Comparison of ENCODE assay signal across 8 mouse cellular contexts in the genomic region with DNA sequence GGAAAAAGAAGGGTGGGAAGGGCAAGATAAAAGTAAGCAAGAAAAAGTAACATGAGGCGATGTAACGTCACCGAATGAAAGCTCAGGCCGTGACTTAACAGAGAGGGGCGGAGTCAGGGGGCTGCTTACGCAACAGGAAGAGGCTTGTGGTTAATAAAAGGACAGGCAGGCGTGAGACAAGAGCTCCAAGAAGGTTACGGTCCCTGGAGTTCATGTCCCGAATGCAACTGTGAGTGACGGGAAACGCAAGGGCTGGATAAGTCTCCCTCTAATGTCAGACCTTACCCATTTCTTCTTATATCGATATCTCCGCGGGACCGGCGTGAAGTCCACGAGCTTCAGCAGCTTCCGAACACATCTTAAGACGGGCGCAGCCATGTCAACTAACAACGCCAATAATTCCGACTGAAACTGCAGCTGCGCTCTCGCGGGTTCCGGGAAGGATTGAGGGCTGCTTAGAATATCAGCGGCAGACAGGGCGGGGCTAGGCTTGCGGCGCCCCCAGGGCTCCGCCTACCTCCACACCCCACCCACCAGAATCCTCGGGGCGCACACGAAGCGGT. TPM values are rescaled to one million over a fixed set of nuclear protein-coding genes. Genes with fewer than 3 reads are reported as not detected.
A peak's percentile ranks its signal among the peaks of the same experiment; 100 is the strongest.
DNase-seq lines count a peak whose midpoint lies in the region; ATAC-seq and TF ChIP-seq lines count a peak whose summit lies in the region.

A gene (minus strand): TSS at position 478 of the 563 bp plus-strand sequence.

- H3K9me3 ChIP-seq in G1E (replicated peaks): no peaks in the 10 kb centered on the region
- no peaks in the 10 kb centered on the region for H3K9me3 ChIP-seq in forebrain, embryonic 16.5 days (ENCODE audit: control insufficient read depth, low read length)
- no peaks in the 10 kb centered on the region for H3K9me3 ChIP-seq in lung, embryonic 14.5 days (ENCODE audit: low read depth, low read length)

- DNase-seq in G1E (ENCODE audit: low spot score): peak; percentile 70
- peak; percentile 88 to 90 for DNase-seq in cerebellum, adult 18-20 months
- peak; percentile 90 to 93 for DNase-seq in heart, postnatal 36 days
- peak; percentile 90 for DNase-seq in layer of hippocampus, adult 2 months (ENCODE audit: low spot score in 2 of 2)
- DNase-seq in lung, embryonic 14.5 days: peak; percentile 97
- DNase-seq in thymus, adult 2 months: peak; percentile 92

- ATAC-seq in G1E (ENCODE audit: extremely low read depth, insufficient number of reproducible peaks, low FRiP score, poor library complexity, severe bottlenecking): peak; percentile 87
- peak; percentile 98 for ATAC-seq in forebrain, embryonic 16.5 days
- peak; percentile 95 for ATAC-seq in lung, embryonic 14.5 days (ENCODE audit: insufficient read depth)

- peaks cover 34% of the 10 kb centered on the region for H3K36me3 ChIP-seq in G1E (replicated peaks)
- no peaks in the 10 kb centered on the region for H3K36me3 ChIP-seq in forebrain, embryonic 16.5 days (ENCODE audit: control insufficient read depth, insufficient read depth)
- 0 out of 2 replicates have a peak, but pooled peaks cover under 1% of the 10 kb centered on the region for H3K36me3 ChIP-seq in lung, embryonic 14.5 days (ENCODE audit: insufficient read depth)
- no peaks in the 10 kb centered on the region for H3K36me3 ChIP-seq in thymus, adult 2 months (ENCODE audit: control insufficient read depth, insufficient read depth, low read length)

- peak within 1 kb of the TSS; percentile 81 for H3K4me2 ChIP-seq in forebrain, embryonic 16.5 days (ENCODE audit: low read length)
- H3K4me2 ChIP-seq in lung, embryonic 14.5 days: peak within 1 kb of the TSS; percentile 93

- peak within 1 kb of the TSS; percentile 69 for H3K9ac ChIP-seq in forebrain, embryonic 16.5 days (replicated peaks; ENCODE audit: low read depth, low read length)
- peak within 1 kb of the TSS; percentile 66 for H3K9ac ChIP-seq in lung, embryonic 14.5 days

- under 1% methylated on average over 35 of the region's 35 CpGs for WGBS in forebrain, embryonic 16.5 days
- WGBS in lung, embryonic 14.5 days: under 1% methylated on average over 35 of the region's 35 CpGs
- under 1% methylated on average over 35 of the region's 35 CpGs for WGBS in olfactory bulb, adult 2 months
- under 1% methylated on average over 35 of the region's 35 CpGs for WGBS in thymus, adult 2 months

- intact Hi-C loops in heart, postnatal 36 days (cut with DNase I): loop anchor here (2.0 kb wide), 1 partner anchor 19 kb away; no protein-coding TSS in a partner anchor

- H3K4me3 ChIP-seq in G1E (ENCODE audit: low read depth, low read length): peak within 1 kb of the TSS; percentile 71
- peak within 1 kb of the TSS; percentile 75 for H3K4me3 ChIP-seq in forebrain, embryonic 16.5 days (replicated peaks; ENCODE audit: low read length)
- H3K4me3 ChIP-seq in layer of hippocampus, adult 2 months: peak within 1 kb of the TSS; percentile 87
- H3K4me3 ChIP-seq in lung, embryonic 14.5 days (ENCODE audit: low read depth, low read length): peak within 1 kb of the TSS; percentile 58
- peak within 1 kb of the TSS; percentile 81 for H3K4me3 ChIP-seq in olfactory bulb, adult 2 months (ENCODE audit: insufficient read depth, low read depth, low read length)
- H3K4me3 ChIP-seq in thymus, adult 2 months (ENCODE audit: control insufficient read depth, insufficient read depth, low read length): peak within 1 kb of the TSS; percentile 87

- no peak for TF ChIP-seq CTCF in G1E (IDR thresholded peaks at IDR 0.05; ENCODE audit: low read depth, low read length)
- no peak for TF ChIP-seq CTCF in layer of hippocampus, adult 2 months (conservative IDR thresholded peaks at IDR 0.05)
- peak; percentile 4; the same call in 1 of the 2 replicates for TF ChIP-seq CTCF in lung, embryonic 14.5 days (IDR thresholded peaks at IDR 0.05; ENCODE audit: low read depth)
- no peak for TF ChIP-seq CTCF in olfactory bulb, adult 2 months (IDR thresholded peaks at IDR 0.05; ENCODE audit: insufficient read depth, low read depth, low read length)
- peak; percentile 43; the same call in 1 of the 2 replicates for TF ChIP-seq CTCF in thymus, adult 2 months (IDR thresholded peaks at IDR 0.05; ENCODE audit: borderline replicate concordance, control insufficient read depth, extremely low read depth, insufficient read depth, low read length, poor library complexity)

- no peaks in the 10 kb centered on the region for H3K27me3 ChIP-seq in G1E (ENCODE audit: insufficient read depth, low read length)
- no peaks in the 10 kb centered on the region for H3K27me3 ChIP-seq in forebrain, embryonic 16.5 days (replicated peaks; ENCODE audit: control insufficient read depth, insufficient read depth, low read length)
- no peaks in the 10 kb centered on the region for H3K27me3 ChIP-seq in lung, embryonic 14.5 days (ENCODE audit: insufficient read depth, low read length)
- H3K27me3 ChIP-seq in thymus, adult 2 months (ENCODE audit: control insufficient read depth, insufficient read depth, low read length): no peaks in the 10 kb centered on the region

- TF ChIP-seq POLR2A in olfactory bulb, adult 2 months (IDR thresholded peaks at IDR 0.05; ENCODE audit: insufficient read depth, low read depth, low read length): peak; percentile 38
- TF ChIP-seq POLR2A in thymus, adult 2 months (IDR thresholded peaks at IDR 0.05; ENCODE audit: control insufficient read depth, extremely low read depth, insufficient read depth, low read length, poor library complexity): peak; percentile 29

- peaks cover 32% of the 10 kb centered on the region for H3K4me1 ChIP-seq in G1E (ENCODE audit: insufficient read depth, low read depth, low read length)
- H3K4me1 ChIP-seq in forebrain, embryonic 16.5 days (replicated peaks; ENCODE audit: control insufficient read depth, insufficient read depth, low read length): peaks cover 13% of the 10 kb centered on the region
- H3K4me1 ChIP-seq in lung, embryonic 14.5 days (ENCODE audit: insufficient read depth): 0 out of 2 replicates have a peak, but pooled peaks cover 6% of the 10 kb centered on the region
- peaks cover 2% of the 10 kb centered on the region; the same call in 1 of the 2 replicates for H3K4me1 ChIP-seq in olfactory bulb, adult 2 months (ENCODE audit: control insufficient read depth, insufficient read depth, low read length)
- H3K4me1 ChIP-seq in thymus, adult 2 months (replicated peaks; ENCODE audit: control insufficient read depth, insufficient read depth, low read length): peaks cover 11% of the 10 kb centered on the region

- H3K27ac ChIP-seq in forebrain, embryonic 16.5 days (ENCODE audit: low read length): peak within 1 kb of the TSS; percentile 91
- peak within 1 kb of the TSS; percentile 94 for H3K27ac ChIP-seq in layer of hippocampus, adult 2 months
- H3K27ac ChIP-seq in lung, embryonic 14.5 days (ENCODE audit: low read depth): peak within 1 kb of the TSS; percentile 98
- peak within 1 kb of the TSS; percentile 87 for H3K27ac ChIP-seq in olfactory bulb, adult 2 months (ENCODE audit: insufficient read depth, low read depth, low read length)
- peak within 1 kb of the TSS; percentile 96 for H3K27ac ChIP-seq in thymus, adult 2 months (ENCODE audit: control insufficient read depth, insufficient read depth, low read length)

RNA-seq across cellular contexts. Expression of the gene that starts here (rescaled TPM):
- total RNA-seq in G1E (2014; fragmentation: Nextera tagmentation) (11.7 and 25.6 TPM in 2 replicates), G1E (2017) (13.6 and 14.6 TPM in 2 replicates)
- polyA plus RNA-seq in G1E (2012): 0.31 and 0.32 TPM in 2 replicates
- 13.2 and 13.4 TPM in 2 replicates for polyA plus RNA-seq in forebrain, embryonic 16.5 days (2015; fragmentation: Nextera tagmentation; extraction: Ambion mirVana)
- total RNA-seq in heart, postnatal 36 days (2021): 10 to 100 TPM; 26.9 to 30.8 TPM
- total RNA-seq in layer of hippocampus, adult 2 months (2021): 10 to 100 TPM in 1 of 2 experiments, 1 to 10 TPM in 1; 9.9 to 10.0 TPM
- polyA plus RNA-seq in lung, embryonic 14.5 days (2014; fragmentation: Nextera tagmentation; extraction: Ambion mirVana): 21.9 and 24.5 TPM in 2 replicates
- not detected in 2 replicates for polyA plus RNA-seq in olfactory bulb, adult 2 months (2012; ENCODE audit: insufficient read depth, insufficient read length, low replicate concordance, missing spikeins)
- 15.9 and 19.1 TPM in 2 replicates for polyA plus RNA-seq in thymus, adult 2 months (2012; rRNA removed)

Comparison
In these comparisons a context has a peak if more than half of its experiments do, and no peak if none do; other contexts are left out.
1. Peak in every context shown above with its lines: DNase-seq, ATAC-seq, H3K4me3 ChIP-seq and H3K27ac ChIP-seq.
2. RNA of the gene that starts here (polyA plus RNA-seq): 21.9 to 24.5 TPM in lung, embryonic 14.5 days, 15.9 to 19.1 TPM in thymus, adult 2 months and 13.2 to 13.4 TPM in forebrain, embryonic 16.5 days; 0.31 to 0.32 TPM in G1E and not detected in olfactory bulb, adult 2 months; every median in the first group is over 10 times any median in the second.
3. CTCF ChIP-seq: peak in lung, embryonic 14.5 days (single experiment) and thymus, adult 2 months (single experiment); none in G1E (single experiment), layer of hippocampus, adult 2 months (single experiment) and olfactory bulb, adult 2 months (single experiment).